Comparison of ENCODE assay signal across 22 mouse cellular contexts in genomic region chr4:102086336-102086735, GRCm38 (mm10). TPM values are rescaled to one million over a fixed set of nuclear protein-coding genes. Genes with fewer than 3 reads are reported as not detected.
DNase-seq lines count a peak whose midpoint lies in the region; ATAC-seq and TF ChIP-seq lines count a peak whose summit lies in the region.
"Had no signal": no experiment of that assay in that cellular context is flagged by ENCODE, and none has a peak within 500 bp of the region (broad histone marks: within the 10 kb centered on the region; RNA-seq: fewer than 3 reads in every experiment).

No protein-coding gene starts in this region.

- ATAC-seq in forebrain, embryonic 13.5 days: no peak
- ATAC-seq: activated CD4-positive, CD25-positive, alpha-beta regulatory T cell, adult 4 months; Patski had no signal

- no peak overlapping the region for H3K4me3 ChIP-seq in cerebellum, adult 2 months (replicated peaks; ENCODE audit: insufficient read depth, low read depth, low read length)
- H3K4me3 ChIP-seq in forebrain, embryonic 13.5 days: no peak overlapping the region
- H3K4me3 ChIP-seq: erythroblast, embryonic 14.5 days; intestine, embryonic 15.5 days had no signal

- no peak for TF ChIP-seq CTCF in cerebellum, adult 2 months (IDR thresholded peaks at IDR 0.05; ENCODE audit: borderline replicate concordance, insufficient read depth, low read depth, low read length)

- H3K36me3 ChIP-seq in forebrain, embryonic 13.5 days (ENCODE audit: poor library complexity, severe bottlenecking): no peaks in the 10 kb centered on the region
- H3K36me3 ChIP-seq: embryonic facial prominence, embryonic 15.5 days; forebrain, embryonic 10.5 days; forebrain, embryonic 15.5 days; heart, embryonic 13.5 days; hindbrain, embryonic 13.5 days; intestine, embryonic 15.5 days had no signal

- no peak overlapping the region for H3K9ac ChIP-seq in forebrain, embryonic 13.5 days
- H3K9ac ChIP-seq: embryonic facial prominence, embryonic 15.5 days; forebrain, embryonic 15.5 days; intestine, embryonic 15.5 days had no signal

- no peak overlapping the region for H3K4me2 ChIP-seq in forebrain, embryonic 13.5 days

- WGBS in cerebellum, adult 2 months: 9% methylated on average over 4 of the region's 4 CpGs
- WGBS in forebrain, embryonic 13.5 days: 66% methylated on average over 4 of the region's 4 CpGs

- no peaks in the 10 kb centered on the region for H3K27me3 ChIP-seq in cerebellum, adult 2 months (ENCODE audit: control insufficient read depth, insufficient read depth, low read length)
- peaks cover 35% of the 10 kb centered on the region for H3K27me3 ChIP-seq in forebrain, embryonic 13.5 days
- H3K27me3 ChIP-seq: CH12.LX had no signal

- H3K9me3 ChIP-seq in forebrain, embryonic 13.5 days (replicated peaks): no peaks in the 10 kb centered on the region
- H3K9me3 ChIP-seq: embryonic facial prominence, embryonic 15.5 days; forebrain, embryonic 10.5 days; forebrain, embryonic 15.5 days; heart, embryonic 13.5 days; hindbrain, embryonic 13.5 days; intestine, embryonic 15.5 days had no signal

- H3K4me1 ChIP-seq in cerebellum, adult 2 months (ENCODE audit: control insufficient read depth, insufficient read depth, low read length): peaks cover 5% of the 10 kb centered on the region; the same call in 1 of the 2 replicates
- H3K4me1 ChIP-seq in forebrain, embryonic 13.5 days: peaks cover 11% of the 10 kb centered on the region

- peak; percentile 76 for DNase-seq in cerebellum, adult 11-12 months
- no peak for DNase-seq in cerebellum, postnatal 4 days (ENCODE audit: low spot score in 2 of 2)
- DNase-seq in cerebellum, adult 2 months: peak; percentile 76 to 84
- DNase-seq in cerebellum, postnatal 10 days: peak; percentile 45 to 56
- DNase-seq in testis, postnatal 10 days (ENCODE audit: low spot score): no peak
- DNase-seq in kidney, postnatal 10 days: no peak
- DNase-seq: adrenal gland, postnatal 14 days; gastrocnemius, postnatal 36 days; heart, adult 11 months; heart, postnatal 4 days; kidney, adult 18-20 months had no signal

- no peak for TF ChIP-seq POLR2A in cerebellum, adult 2 months (IDR thresholded peaks at IDR 0.05; ENCODE audit: borderline replicate concordance, insufficient read depth, low read length)

- H3K27ac ChIP-seq in cerebellum, adult 2 months (ENCODE audit: insufficient read depth, low read length): no peak overlapping the region
- H3K27ac ChIP-seq in forebrain, embryonic 13.5 days: no peak overlapping the region
- H3K27ac ChIP-seq: embryonic facial prominence, embryonic 15.5 days; forebrain, embryonic 10.5 days; forebrain, embryonic 15.5 days; heart, embryonic 13.5 days; hindbrain, embryonic 13.5 days; intestine, embryonic 15.5 days had no signal

RNA-seq across cellular contexts. Expression of gene Pde4b, which starts 1.0 kb away (rescaled TPM):
- 78.9 and 82.6 TPM in 2 replicates for polyA plus RNA-seq in cerebellum, adult 2 months (2012; rRNA removed)
- 12.7 and 14.5 TPM in 2 replicates for polyA plus RNA-seq in forebrain, embryonic 13.5 days (2015; fragmentation: Nextera tagmentation; extraction: Ambion mirVana)

Comparison
In these comparisons a context has a peak if more than half of its experiments do, and no peak if none do; other contexts are left out.
1. DNase-seq: peak in cerebellum, adult 11-12 months (single experiment), cerebellum, adult 2 months (2 of 2) and cerebellum, postnatal 10 days (2 of 2); none in cerebellum, postnatal 4 days (0 of 2), testis, postnatal 10 days (single experiment) and kidney, postnatal 10 days (single experiment).